Mouse (Mus musculus) spleen, adult 2 months (tissue): ENCODE data around the gene Ppp1r3e. TPM values are rescaled to one million over a fixed set of nuclear protein-coding genes. Genes with fewer than 3 reads are reported as not detected.

Experiments
- DNase-seq, 2 experiments: peaks; one replicate each; pipeline versions ENCODE4 v3.0.0 to v3.0.0-alpha.2; 2012 to 2021; ENCODE audit warnings: low spot score in 2 of 2, low read depth in 1 of 2
- H3K27ac ChIP-seq: fragments of 200-500 bp; 2 replicates; pipeline ENCODE4 v1.5.1; 2012; ENCODE audit warnings: low read length, inconsistent platforms; ENCODE audit not compliant: insufficient read depth
- H3K27me3 ChIP-seq: fragments of 200-500 bp; 2 replicates; pipeline ENCODE4 v1.6.1; 2012; ENCODE audit warnings: mild to moderate bottlenecking, moderate library complexity, low read length, inconsistent platforms; ENCODE audit not compliant: control insufficient read depth, insufficient read depth
- H3K36me3 ChIP-seq: fragments of 200-500 bp; 2 replicates; pipeline ENCODE4 v1.6.1; 2012; ENCODE audit warnings: mild to moderate bottlenecking, low read length, inconsistent platforms; ENCODE audit not compliant: control insufficient read depth, insufficient read depth
- H3K4me1 ChIP-seq: fragments of 200-500 bp; 2 replicates; pipeline ENCODE4 v1.6.1; 2011; ENCODE audit warnings: inconsistent platforms; ENCODE audit not compliant: control insufficient read depth, insufficient read depth, insufficient read length
- H3K4me3 ChIP-seq: fragments of 200-500 bp; 2 replicates; pipeline ENCODE4 v1.5.1; 2011; ENCODE audit warnings: mild to moderate bottlenecking, inconsistent platforms; ENCODE audit not compliant: insufficient read depth, insufficient read length; ENCODE audit errors: extremely low read depth
- CTCF ChIP-seq: fragments of 200-500 bp; IDR thresholded peaks from 2 replicates; pipeline ENCODE4 v1.5.1; 2011; ENCODE audit warnings: mild to moderate bottlenecking, inconsistent platforms; ENCODE audit not compliant: insufficient read depth, insufficient read length, insufficient replicate concordance; ENCODE audit errors: extremely low read depth
- POLR2A ChIP-seq: fragments of 200-500 bp; IDR thresholded peaks from 2 replicates; pipeline ENCODE4 v1.6.1; 2011; ENCODE audit warnings: low read depth, low read length, inconsistent platforms
- WGBS: fragments of 180-500 bp; shearing (Covaris S2); methylation state at CpG from one replicate; pipeline ENCODE4 v1.1.7; 2018; 5-methylcytosine and 5-hydroxymethylcytosine counted together
- polyA plus RNA-seq: library from polyadenylated mRNA; depleted of rRNA; stranded (reverse); fragments of >200 nt; gene quantifications from 2 replicates; pipeline ENCODE4 v1.2.3, GENCODE M21; 2012

The Ppp1r3e gene
- polyA plus RNA-seq, 1 experiment, result 6.3 TPM

GRCm38 (mm10) chr14:54876539-54877047, 757 bp downstream of the Ppp1r3e start:
- Histone ChIP-seq H3K4me1 (peaks cover 11% of the 10 kb centered on the region), H3K4me3 (peak overlapping the region; percentile 56), H3K27ac (peak overlapping the region; percentile 40; the same call in 1 of the 2 replicates)

GRCm38 (mm10) chr14:54875844-54876538, 1.4 kb downstream of the Ppp1r3e start:
- WGBS, result 10% methylated on average over 36 of the region's 36 CpGs
- TF ChIP-seq CTCF (no peak), POLR2A (no peak)
- Histone ChIP-seq H3K36me3 (no peaks in the 10 kb centered on the region), H3K4me1 (peaks cover 11% of the 10 kb centered on the region), H3K27ac (peak overlapping the region; percentile 16; the same call in 1 of the 2 replicates), H3K27me3 (peaks cover 5% of the 10 kb centered on the region; the same call in 1 of the 2 replicates), H3K4me3 (peak overlapping the region; percentile 56)
- no peak for DNase-seq

More at GRCm38 (mm10) chr14:54876539-54877047, 757 bp downstream of the Ppp1r3e start:
- Histone ChIP-seq H3K27me3 (peaks cover 5% of the 10 kb centered on the region; the same call in 1 of the 2 replicates), H3K36me3 (no peaks in the 10 kb centered on the region)
- WGBS, result under 1% methylated on average over 67 of the region's 72 CpGs
- TF ChIP-seq CTCF (no peak), POLR2A (no peak)
- peak; percentile 38 to 63 for DNase-seq

GRCm38 (mm10) chr14:54874165-54874564, 3.2 kb downstream of the Ppp1r3e start:
- Histone ChIP-seq H3K27me3 (peaks cover 5% of the 10 kb centered on the region; the same call in 1 of the 2 replicates), H3K27ac (no peak overlapping the region), H3K36me3 (no peaks in the 10 kb centered on the region), H3K4me3 (no peak overlapping the region), H3K4me1 (peaks cover 11% of the 10 kb centered on the region)
- WGBS, result 93% methylated on average over 3 of the region's 3 CpGs
- DNase-seq, result no peak
- TF ChIP-seq CTCF (no peak), POLR2A (no peak)

GRCm38 (mm10) chr14:54870861-54871260, 6.5 kb downstream of the Ppp1r3e start, which contains the start of gene Homez:
Gene Homez (minus strand): TSS chr14:54870961.
- Histone ChIP-seq H3K36me3 (no peaks in the 10 kb centered on the region), H3K27me3 (no peaks in the 10 kb centered on the region), H3K27ac (no peak within 1 kb of the TSS), H3K4me3 (no peak within 1 kb of the TSS), H3K4me1 (peaks cover under 1% of the 10 kb centered on the region; the same call in 1 of the 2 replicates)
- no peak for DNase-seq
- 86% methylated on average over 5 of the region's 5 CpGs for WGBS
- no peak for TF ChIP-seq CTCF
- no peak for TF ChIP-seq POLR2A

- DNase-seq, result no peak
- WGBS, result 62% methylated on average over 4 of the region's 4 CpGs
- no peak for TF ChIP-seq CTCF
- H3K4me1 ChIP-seq, result no peaks in the 10 kb centered on the region
- H3K36me3 ChIP-seq, result no peaks in the 10 kb centered on the region
- H3K27me3 ChIP-seq, result no peaks in the 10 kb centered on the region
- H3K27ac ChIP-seq, result no peak overlapping the region
- no peak overlapping the region for H3K4me3 ChIP-seq
These were observed 9.3 kb downstream of the Ppp1r3e start for GRCm38 (mm10) chr14:54868026-54868425.

GRCm38 (mm10) chr14:54866936-54867335, 10.4 kb downstream of the Ppp1r3e start:
- Histone ChIP-seq H3K27ac (no peak overlapping the region), H3K36me3 (no peaks in the 10 kb centered on the region), H3K27me3 (no peaks in the 10 kb centered on the region), H3K4me1 (no peaks in the 10 kb centered on the region), H3K4me3 (no peak overlapping the region)
- peak in 1 of 2 experiments; percentile 23 for DNase-seq
- 74% methylated on average over 5 of the region's 5 CpGs for WGBS
- no peak for TF ChIP-seq POLR2A
- TF ChIP-seq CTCF, result peak; percentile 34; the same call in 1 of the 2 replicates

- TF ChIP-seq POLR2A (no peak), CTCF (no peak)
- 50% methylated on average over 3 of the region's 3 CpGs for WGBS
- H3K27ac ChIP-seq, result no peak overlapping the region
- H3K4me1 ChIP-seq, result no peaks in the 10 kb centered on the region
- H3K27me3 ChIP-seq, result no peaks in the 10 kb centered on the region
- H3K36me3 ChIP-seq, result no peaks in the 10 kb centered on the region
- DNase-seq, result no peak
- no peak overlapping the region for H3K4me3 ChIP-seq
These were observed 11.1 kb downstream of the Ppp1r3e start for GRCm38 (mm10) chr14:54866268-54866667.
